Mouse (Mus musculus): ENCODE measurements around the gene 9130213A22Rik. TPM values are rescaled to one million over a fixed set of nuclear protein-coding genes. Genes with fewer than 3 reads are reported as not detected.

9130213A22Rik gene
- 0.14 and 0.63 TPM in 2 replicates for polyA plus RNA-seq (2014; fragmentation: Nextera tagmentation; extraction: Ambion mirVana)

GRCm38 (mm10) chr11:69122336-69122951, at the start of gene 9130213A22Rik:
Gene 9130213A22Rik (minus strand): TSS chr11:69122589.
- Histone ChIP-seq H3K9ac (ENCODE audit: low read depth, low read length) (peak within 1 kb of the TSS; percentile 65), H3K4me1 (ENCODE audit: control insufficient read depth, insufficient read depth, low read length) (peaks cover 28% of the 10 kb centered on the region), H3K4me2 (ENCODE audit: low read depth, low read length) (peak within 1 kb of the TSS; percentile 99), H3K27ac (replicated peaks; ENCODE audit: low read depth, low read length) (peak within 1 kb of the TSS; percentile 84), H3K36me3 (ENCODE audit: control insufficient read depth, insufficient read depth, low read length) (no peaks in the 10 kb centered on the region), H3K9me3 (ENCODE audit: control insufficient read depth, low read length) (no peaks in the 10 kb centered on the region), H3K4me3 (ENCODE audit: low read depth, low read length) (peak within 1 kb of the TSS; percentile 88), H3K27me3 (replicated peaks; ENCODE audit: control insufficient read depth, insufficient read depth, low read length) (no peaks in the 10 kb centered on the region)
- 0% methylated on average over 10 of the region's 66 CpGs for whole genome bisulfite sequencing
- peak; percentile 94 for DNase-seq (ENCODE audit: low spot score)
- peak; percentile 73 for ATAC-seq (ENCODE audit: low read depth)

GRCm38 (mm10) chr11:69171626-69172025, 49.2 kb upstream of the 9130213A22Rik start:
- no peak overlapping the region for H3K4me2 ChIP-seq (ENCODE audit: low read depth, low read length)
- H3K9ac ChIP-seq (ENCODE audit: low read depth, low read length): no peak overlapping the region
- no peaks in the 10 kb centered on the region for H3K27me3 ChIP-seq (replicated peaks; ENCODE audit: control insufficient read depth, insufficient read depth, low read length)
- no peak overlapping the region for H3K4me3 ChIP-seq (ENCODE audit: low read depth, low read length)
- no peaks in the 10 kb centered on the region for H3K4me1 ChIP-seq (ENCODE audit: control insufficient read depth, insufficient read depth, low read length)
- peak; percentile 80 for DNase-seq (ENCODE audit: low spot score)
- no peak overlapping the region for H3K27ac ChIP-seq (replicated peaks; ENCODE audit: low read depth, low read length)
- no peaks in the 10 kb centered on the region for H3K9me3 ChIP-seq (ENCODE audit: control insufficient read depth, low read length)
- H3K36me3 ChIP-seq (ENCODE audit: control insufficient read depth, insufficient read depth, low read length): no peaks in the 10 kb centered on the region
- ATAC-seq (ENCODE audit: low read depth): peak; percentile 57; the same call in 1 of the 2 replicates
- WGBS: 22% methylated on average over 7 of the region's 7 CpGs

- no peaks in the 10 kb centered on the region for H3K27me3 ChIP-seq (replicated peaks; ENCODE audit: control insufficient read depth, insufficient read depth, low read length)
- ATAC-seq (ENCODE audit: low read depth) (no peak), DNase-seq (ENCODE audit: low spot score) (no peak)
- no peak overlapping the region for H3K27ac ChIP-seq (replicated peaks; ENCODE audit: low read depth, low read length)
- H3K4me1 ChIP-seq (ENCODE audit: control insufficient read depth, insufficient read depth, low read length): no peaks in the 10 kb centered on the region
- WGBS: 84% methylated on average over 12 of the region's 12 CpGs
- H3K4me2 ChIP-seq (ENCODE audit: low read depth, low read length): no peak overlapping the region
- no peaks in the 10 kb centered on the region for H3K36me3 ChIP-seq (ENCODE audit: control insufficient read depth, insufficient read depth, low read length)
- no peak overlapping the region for H3K4me3 ChIP-seq (ENCODE audit: low read depth, low read length)
- H3K9ac ChIP-seq (ENCODE audit: low read depth, low read length): no peak overlapping the region
- no peaks in the 10 kb centered on the region for H3K9me3 ChIP-seq (ENCODE audit: control insufficient read depth, low read length)
These were observed 46.9 kb upstream of the 9130213A22Rik start for GRCm38 (mm10) chr11:69169313-69169712.

GRCm38 (mm10) chr11:69156800-69157199, 34.4 kb upstream of the 9130213A22Rik start, which contains the start of gene Alox12b:
Gene Alox12b (plus strand): TSS chr11:69156989.
- H3K4me1 ChIP-seq (ENCODE audit: control insufficient read depth, insufficient read depth, low read length): peaks cover 6% of the 10 kb centered on the region; the same call in 1 of the 2 replicates
- H3K4me3 ChIP-seq (ENCODE audit: low read depth, low read length): peak within 1 kb of the TSS; percentile 18
- DNase-seq (ENCODE audit: low spot score): peak; percentile 64
- H3K27me3 ChIP-seq (replicated peaks; ENCODE audit: control insufficient read depth, insufficient read depth, low read length): peaks cover 21% of the 10 kb centered on the region
- peak; percentile 76; the same call in 1 of the 2 replicates for ATAC-seq (ENCODE audit: low read depth)
- no peak within 1 kb of the TSS; the same call in 1 of the 2 replicates for H3K9ac ChIP-seq (ENCODE audit: low read depth, low read length)
- H3K36me3 ChIP-seq (ENCODE audit: control insufficient read depth, insufficient read depth, low read length): no peaks in the 10 kb centered on the region
- H3K4me2 ChIP-seq (ENCODE audit: low read depth, low read length): peak within 1 kb of the TSS; percentile 44
- H3K9me3 ChIP-seq (ENCODE audit: control insufficient read depth, low read length): no peaks in the 10 kb centered on the region
- 2% methylated on average over 16 of the region's 18 CpGs for WGBS
- H3K27ac ChIP-seq (replicated peaks; ENCODE audit: low read depth, low read length): no peak within 1 kb of the TSS

- H3K4me3 ChIP-seq (ENCODE audit: low read depth, low read length): no peak overlapping the region
- H3K36me3 ChIP-seq (ENCODE audit: control insufficient read depth, insufficient read depth, low read length): no peaks in the 10 kb centered on the region
- H3K27me3 ChIP-seq (replicated peaks; ENCODE audit: control insufficient read depth, insufficient read depth, low read length): peaks cover 21% of the 10 kb centered on the region
- no peak overlapping the region for H3K4me2 ChIP-seq (ENCODE audit: low read depth, low read length)
- H3K4me1 ChIP-seq (ENCODE audit: control insufficient read depth, insufficient read depth, low read length): peaks cover 11% of the 10 kb centered on the region
- DNase-seq (ENCODE audit: low spot score) (no peak), ATAC-seq (ENCODE audit: low read depth) (no peak)
- H3K9ac ChIP-seq (ENCODE audit: low read depth, low read length): no peak overlapping the region
- H3K9me3 ChIP-seq (ENCODE audit: control insufficient read depth, low read length): no peaks in the 10 kb centered on the region
- no peak overlapping the region for H3K27ac ChIP-seq (replicated peaks; ENCODE audit: low read depth, low read length)
- 37% methylated on average over 1 of the region's 1 CpGs for WGBS
These were observed 33.0 kb upstream of the 9130213A22Rik start for GRCm38 (mm10) chr11:69155351-69155750.

DNA sequence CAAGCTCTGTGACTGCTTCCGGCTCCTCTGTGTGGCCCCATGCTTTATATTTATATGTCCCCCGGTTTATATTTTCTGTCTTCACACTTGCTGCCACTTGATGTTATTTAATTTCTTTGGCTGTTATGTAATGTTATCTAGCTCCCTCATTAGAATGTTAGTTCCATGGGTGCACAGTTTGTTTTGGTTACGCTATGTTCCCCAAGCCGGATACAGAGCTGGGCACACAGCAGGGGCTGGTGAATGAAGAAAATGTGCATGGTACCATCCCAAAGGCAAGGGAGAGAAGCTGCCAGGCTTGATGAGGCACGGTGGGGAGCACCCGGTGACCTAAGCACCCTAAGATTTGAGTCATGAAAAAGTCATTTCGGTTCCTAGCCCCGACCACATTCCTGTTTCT, 31.4 kb upstream of the 9130213A22Rik start:
- WGBS: 71% methylated on average over 8 of the region's 8 CpGs
- ATAC-seq (ENCODE audit: low read depth): no peak

DNA sequence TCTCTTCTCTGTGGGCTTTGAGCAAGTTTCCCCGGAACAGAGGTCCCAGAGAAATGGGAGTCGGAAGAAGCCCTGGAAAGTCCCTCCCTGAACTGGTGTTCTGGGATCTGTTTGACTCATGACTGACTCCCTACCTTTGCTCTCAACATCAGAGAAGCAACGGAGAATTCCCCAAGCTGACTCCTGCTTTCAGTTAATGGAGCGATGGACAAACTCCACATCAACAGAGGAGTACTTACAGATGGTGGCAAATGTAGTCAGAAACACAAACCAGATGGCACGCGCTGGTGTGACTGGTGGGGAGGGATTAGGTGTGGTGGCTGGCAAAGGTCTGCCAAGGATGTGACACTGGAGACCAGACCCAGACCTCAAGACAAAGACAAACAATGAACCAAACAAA, 28.6 kb upstream of the 9130213A22Rik start:
- Histone ChIP-seq H3K4me2 (ENCODE audit: low read depth, low read length) (peak overlapping the region; percentile 47), H3K27ac (replicated peaks; ENCODE audit: low read depth, low read length) (no peak overlapping the region), H3K9me3 (ENCODE audit: control insufficient read depth, low read length) (no peaks in the 10 kb centered on the region), H3K9ac (ENCODE audit: low read depth, low read length) (peak overlapping the region; percentile 22; the same call in 1 of the 2 replicates), H3K27me3 (replicated peaks; ENCODE audit: control insufficient read depth, insufficient read depth, low read length) (no peaks in the 10 kb centered on the region), H3K36me3 (ENCODE audit: control insufficient read depth, insufficient read depth, low read length) (no peaks in the 10 kb centered on the region), H3K4me3 (ENCODE audit: low read depth, low read length) (peak overlapping the region; percentile 23), H3K4me1 (ENCODE audit: control insufficient read depth, insufficient read depth, low read length) (peaks cover 4% of the 10 kb centered on the region; the same call in 1 of the 2 replicates)
- DNase-seq (ENCODE audit: low spot score) (no peak), ATAC-seq (ENCODE audit: low read depth) (no peak)
- WGBS: 38% methylated on average over 6 of the region's 6 CpGs

More for the DNA sequence above, 31.4 kb upstream of the 9130213A22Rik start:
- no peaks in the 10 kb centered on the region for H3K36me3 ChIP-seq (ENCODE audit: control insufficient read depth, insufficient read depth, low read length)
- DNase-seq (ENCODE audit: low spot score): no peak
- no peak overlapping the region for H3K4me2 ChIP-seq (ENCODE audit: low read depth, low read length)
- H3K4me1 ChIP-seq (ENCODE audit: control insufficient read depth, insufficient read depth, low read length): peaks cover 11% of the 10 kb centered on the region
- no peak overlapping the region for H3K9ac ChIP-seq (ENCODE audit: low read depth, low read length)
- no peak overlapping the region for H3K27ac ChIP-seq (replicated peaks; ENCODE audit: low read depth, low read length)
- H3K4me3 ChIP-seq (ENCODE audit: low read depth, low read length): no peak overlapping the region
- H3K27me3 ChIP-seq (replicated peaks; ENCODE audit: control insufficient read depth, insufficient read depth, low read length): peaks cover 21% of the 10 kb centered on the region
- H3K9me3 ChIP-seq (ENCODE audit: control insufficient read depth, low read length): no peaks in the 10 kb centered on the region

GRCm38 (mm10) chr11:69150444-69150843, 28.1 kb upstream of the 9130213A22Rik start:
- no peaks in the 10 kb centered on the region for H3K9me3 ChIP-seq (ENCODE audit: control insufficient read depth, low read length)
- H3K4me1 ChIP-seq (ENCODE audit: control insufficient read depth, insufficient read depth, low read length): peaks cover 4% of the 10 kb centered on the region; the same call in 1 of the 2 replicates
- no peaks in the 10 kb centered on the region for H3K36me3 ChIP-seq (ENCODE audit: control insufficient read depth, insufficient read depth, low read length)
- H3K9ac ChIP-seq (ENCODE audit: low read depth, low read length): peak overlapping the region; percentile 22; the same call in 1 of the 2 replicates
- H3K27ac ChIP-seq (replicated peaks; ENCODE audit: low read depth, low read length): no peak overlapping the region
- peak overlapping the region; percentile 23 for H3K4me3 ChIP-seq (ENCODE audit: low read depth, low read length)
- WGBS: 9% methylated on average over 7 of the region's 7 CpGs
- H3K27me3 ChIP-seq (replicated peaks; ENCODE audit: control insufficient read depth, insufficient read depth, low read length): no peaks in the 10 kb centered on the region
- DNase-seq (ENCODE audit: low spot score) (peak; percentile 83), ATAC-seq (ENCODE audit: low read depth) (no peak; the same call in 1 of the 2 replicates)
- peak overlapping the region; percentile 47 for H3K4me2 ChIP-seq (ENCODE audit: low read depth, low read length)
